Mouse (Mus musculus): ENCODE results near the gene Ap2a2. TPM values are rescaled to one million over a fixed set of nuclear protein-coding genes. Genes with fewer than 3 reads are reported as not detected.
"Not testable (repeated sequence)": the region's sequence is repeated elsewhere in the genome, so short reads cannot be mapped to it uniquely, and the experiment has no call there.

The Ap2a2 gene
- total RNA-seq, 2 experiments from 2014 or later: 60.4 to 60.9 TPM

- intact Hi-C loops (cut with DNase I): no loop called here
- no peak for DNase-seq
These were observed 29.0 kb downstream of the Ap2a2 start for GRCm38 (mm10) chr7:141590959-141591358.

GRCm38 (mm10) chr7:141592096-141592495 is 30.1 kb downstream of the Ap2a2 start:
- intact Hi-C loops (cut with DNase I): no loop called here
- no peak for DNase-seq

GRCm38 (mm10) chr7:141593056-141593455 is 31.1 kb downstream of the Ap2a2 start:
- no peak for DNase-seq
- intact Hi-C loops (cut with DNase I): no loop called here

- no peak for DNase-seq
- intact Hi-C loops (cut with DNase I): no loop called here
These were observed 35.0 kb downstream of the Ap2a2 start for GRCm38 (mm10) chr7:141596971-141597370.

- intact Hi-C loops (cut with DNase I): no loop called here
- DNase-seq: no peak
These were observed 35.6 kb downstream of the Ap2a2 start for GRCm38 (mm10) chr7:141597563-141597962.

DNA sequence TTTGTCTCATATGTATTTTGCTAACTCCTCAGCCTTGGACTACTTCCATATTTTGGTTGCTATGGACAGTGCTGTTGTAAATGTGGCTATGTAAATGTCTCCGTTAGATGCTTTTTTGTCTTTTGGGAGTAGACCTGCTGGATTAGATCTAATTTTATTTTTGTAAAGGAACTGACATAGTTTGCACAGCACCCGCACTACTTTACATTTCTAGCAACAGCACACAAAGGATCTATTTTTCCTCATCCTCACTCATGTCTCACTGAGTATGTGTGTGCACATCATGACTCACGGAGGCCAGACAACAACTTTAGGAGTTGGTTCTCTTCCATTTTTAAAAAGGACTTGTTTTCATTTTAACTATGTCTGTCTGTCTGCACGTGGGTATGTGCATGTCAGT is 45.7 kb downstream of the Ap2a2 start:
- intact Hi-C loops (cut with DNase I): loop anchor here (5.0 kb wide), 1 partner anchor 125 kb away; no protein-coding TSS in a partner anchor
- no peak for DNase-seq

- DNase-seq: no peak
- intact Hi-C loops (cut with DNase I): loop anchor here (5.0 kb wide), 2 partner anchors 73 to 128 kb away; partner anchors contain the start of gene Chid1
These were observed 47.9 kb downstream of the Ap2a2 start for GRCm38 (mm10) chr7:141609719-141610514.

DNA sequence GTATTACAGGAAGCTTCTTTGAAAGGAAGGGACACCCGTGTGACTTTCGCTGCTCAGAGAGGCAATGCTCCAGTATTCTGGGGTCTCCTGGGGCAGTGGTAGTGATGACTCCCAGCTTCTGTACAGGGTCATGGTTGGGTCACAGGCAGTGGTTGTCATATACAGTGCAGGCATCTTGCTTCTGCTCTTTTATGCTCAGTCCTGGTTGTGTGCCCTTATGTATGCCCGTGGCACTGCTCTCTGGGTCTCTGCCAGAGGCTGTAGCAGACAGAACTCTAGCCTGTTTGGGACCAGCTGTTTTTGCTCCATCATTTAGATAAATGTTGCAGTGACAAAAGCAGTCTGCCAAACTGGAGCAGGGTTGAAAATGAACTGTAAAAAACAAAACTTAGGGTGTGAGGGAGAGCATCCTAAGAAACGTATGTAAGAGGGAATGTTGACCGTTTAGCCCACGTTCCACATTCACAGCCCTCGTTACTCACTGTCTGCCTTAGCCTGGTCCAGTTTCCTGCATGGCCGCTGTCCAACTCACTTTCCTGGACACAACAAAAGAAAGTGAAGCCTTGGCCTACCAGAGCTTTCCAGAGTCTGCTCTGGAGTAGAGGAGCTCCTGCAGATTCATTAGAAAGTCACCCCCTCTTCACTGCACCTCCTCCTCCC is 49.9 kb downstream of the Ap2a2 start:
- intact Hi-C loops (cut with DNase I): loop anchor here (5.0 kb wide), 1 partner anchor 75 kb away; the partner anchor contains the start of gene Chid1

GRCm38 (mm10) chr7:141612371-141612760 is 50.4 kb downstream of the Ap2a2 start:
- intact Hi-C loops (cut with DNase I): loop anchor here (5.0 kb wide), 1 partner anchor 75 kb away; the partner anchor contains the start of gene Chid1
- peak in 1 of 2 experiments; percentile 7 for DNase-seq

More for the DNA sequence above, 49.9 kb downstream of the Ap2a2 start:
- peak; percentile 64 to 73 for DNase-seq

GRCm38 (mm10) chr7:141612791-141613190 is 50.8 kb downstream of the Ap2a2 start:
- intact Hi-C loops (cut with DNase I): loop anchor here (5.0 kb wide), 1 partner anchor 75 kb away; the partner anchor contains the start of gene Chid1
- peak; percentile 81 to 85 for DNase-seq

- intact Hi-C loops (cut with DNase I): loop anchor here (5.0 kb wide), 1 partner anchor 77 kb away; the partner anchor contains the start of gene Chid1
- peak; percentile 9 to 25 for DNase-seq
These were observed 52.4 kb downstream of the Ap2a2 start for GRCm38 (mm10) chr7:141614329-141614832.

DNA sequence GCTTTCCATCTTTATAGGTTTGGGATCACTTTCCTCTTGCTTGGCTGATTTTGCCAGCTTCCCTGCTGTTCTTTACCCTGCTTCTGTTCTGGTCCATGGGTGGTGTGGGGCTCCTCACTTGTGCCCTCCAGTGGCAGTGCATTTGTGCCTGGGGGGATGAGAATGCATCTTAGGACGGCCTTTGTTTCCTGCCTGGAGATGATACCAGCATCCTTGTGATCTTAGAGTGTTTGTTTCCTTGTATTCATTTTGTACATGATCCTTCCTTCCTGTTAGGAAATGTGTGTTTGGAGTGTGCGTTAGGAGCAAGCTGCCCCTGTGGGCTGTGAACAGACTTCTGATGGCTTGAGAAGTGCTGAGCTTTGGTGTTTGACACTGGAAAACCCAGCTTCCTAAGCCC is 62.2 kb downstream of the Ap2a2 start:
- no peak for DNase-seq
- intact Hi-C loops (cut with DNase I): no loop called here

GRCm38 (mm10) chr7:141625120-141625810 is 63.3 kb downstream of the Ap2a2 start:
- intact Hi-C loops (cut with DNase I): no loop called here
- no peak for DNase-seq

- DNase-seq: no peak
- intact Hi-C loops (cut with DNase I): no loop called here
These were observed 66.0 kb downstream of the Ap2a2 start for GRCm38 (mm10) chr7:141628018-141628417.

- intact Hi-C loops (cut with DNase I): no loop called here
- no peak for DNase-seq
These were observed 67.3 kb downstream of the Ap2a2 start for GRCm38 (mm10) chr7:141629241-141629640.

- DNase-seq; intact Hi-C loops (cut with DNase I): not testable (repeated sequence)
These were observed 76.1 kb downstream of the Ap2a2 start for GRCm38 (mm10) chr7:141638077-141638476.

GRCm38 (mm10) chr7:141638513-141639334 is 76.8 kb downstream of the Ap2a2 start:
- DNase-seq; intact Hi-C loops (cut with DNase I): not testable (repeated sequence)

DNA sequence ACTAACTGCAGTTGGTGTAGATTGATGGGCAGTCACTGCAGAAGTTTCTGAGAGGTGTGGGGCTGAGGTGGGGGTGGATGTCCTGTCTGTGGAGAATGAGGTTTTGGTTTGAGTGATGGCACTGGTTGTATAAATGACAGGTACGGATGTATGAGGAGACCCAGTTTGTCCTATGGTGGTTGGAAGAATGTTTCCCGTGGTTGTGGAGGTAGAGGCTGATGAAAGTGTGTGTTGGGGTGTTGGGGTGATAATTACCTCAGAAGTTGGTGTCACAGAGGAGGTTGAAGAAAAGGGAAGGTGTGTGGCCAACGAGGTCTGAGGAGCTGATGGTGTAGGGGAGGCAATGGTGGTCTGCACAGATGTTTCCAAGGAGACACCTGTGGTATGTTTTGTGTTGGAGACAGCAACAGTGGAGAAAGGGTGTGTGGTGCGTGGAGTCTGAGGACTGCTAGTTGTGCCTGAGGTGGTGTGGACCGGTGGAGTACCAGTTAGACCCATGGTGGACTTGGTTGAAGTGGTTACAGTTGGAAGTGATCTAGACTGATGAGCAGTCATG is 77.4 kb downstream of the Ap2a2 start:
- intact Hi-C loops (cut with DNase I); DNase-seq: not testable (repeated sequence)

DNA sequence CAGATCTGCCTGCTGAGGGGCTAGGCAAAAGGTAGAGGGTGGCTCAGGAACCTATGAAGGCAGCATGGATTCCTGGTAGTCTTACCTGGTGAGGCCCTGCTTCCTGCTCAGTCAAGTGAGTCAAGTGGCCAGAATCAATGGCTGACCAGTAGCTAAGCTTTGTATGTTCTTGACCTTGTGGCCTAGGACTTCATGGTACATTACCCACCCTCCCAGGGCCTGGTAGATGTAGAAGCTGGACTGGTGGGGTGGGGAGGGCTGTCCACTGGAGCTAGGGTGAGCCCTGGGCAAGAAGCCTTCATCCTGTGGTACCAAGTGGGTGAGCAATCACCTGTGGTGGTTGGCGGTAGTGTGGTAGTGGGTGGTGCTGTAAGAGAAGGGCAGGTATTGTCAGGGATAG is 80.4 kb downstream of the Ap2a2 start:
- intact Hi-C loops (cut with DNase I): no loop called here
- no peak for DNase-seq
